Mouse (Mus musculus): ENCODE data around the gene Elp6. TPM values are rescaled to one million over a fixed set of nuclear protein-coding genes. Genes with fewer than 3 reads are reported as not detected.

The Elp6 gene
- polyA plus RNA-seq (2017; shearing (Covaris generic)) = 10 to 100 TPM; 14.4 to 16.1 TPM

DNA sequence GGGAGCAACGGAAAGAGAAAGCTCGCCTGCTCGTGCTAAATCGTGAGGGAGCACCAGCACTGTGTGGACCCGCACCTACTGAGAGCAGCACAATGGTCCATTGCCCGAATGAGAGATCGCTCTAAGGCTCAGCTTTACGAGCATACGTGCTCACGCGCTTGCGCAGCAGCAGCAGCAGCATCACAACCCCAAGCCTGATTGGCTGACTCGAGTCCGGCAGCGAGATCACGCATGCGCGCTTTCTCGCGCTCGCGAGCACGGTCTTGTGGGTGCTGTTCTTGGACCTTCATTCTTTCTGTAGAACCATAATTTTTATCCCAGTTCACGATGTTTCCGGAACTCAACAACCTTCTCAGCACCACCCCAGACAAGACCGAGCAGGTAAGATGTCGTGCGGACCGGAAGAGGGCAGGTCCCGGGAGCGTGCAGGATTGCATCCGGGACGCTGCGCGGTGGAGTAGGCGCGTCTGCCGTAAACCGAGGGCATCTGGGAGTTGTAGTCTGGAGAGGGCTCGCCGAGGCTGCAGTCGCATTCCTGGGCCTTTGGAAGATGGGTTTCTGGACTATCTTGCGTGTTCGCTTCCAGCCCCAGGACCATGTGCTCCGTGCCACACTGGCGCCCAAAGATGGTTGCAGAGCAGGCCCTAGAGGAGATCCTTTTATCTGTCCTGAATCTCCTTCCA lies at the start of gene Elp6:
Elp6 (plus strand) TSS at position 205 of the 683 bp plus-strand sequence.
- peak; percentile 96 for ATAC-seq

DNA sequence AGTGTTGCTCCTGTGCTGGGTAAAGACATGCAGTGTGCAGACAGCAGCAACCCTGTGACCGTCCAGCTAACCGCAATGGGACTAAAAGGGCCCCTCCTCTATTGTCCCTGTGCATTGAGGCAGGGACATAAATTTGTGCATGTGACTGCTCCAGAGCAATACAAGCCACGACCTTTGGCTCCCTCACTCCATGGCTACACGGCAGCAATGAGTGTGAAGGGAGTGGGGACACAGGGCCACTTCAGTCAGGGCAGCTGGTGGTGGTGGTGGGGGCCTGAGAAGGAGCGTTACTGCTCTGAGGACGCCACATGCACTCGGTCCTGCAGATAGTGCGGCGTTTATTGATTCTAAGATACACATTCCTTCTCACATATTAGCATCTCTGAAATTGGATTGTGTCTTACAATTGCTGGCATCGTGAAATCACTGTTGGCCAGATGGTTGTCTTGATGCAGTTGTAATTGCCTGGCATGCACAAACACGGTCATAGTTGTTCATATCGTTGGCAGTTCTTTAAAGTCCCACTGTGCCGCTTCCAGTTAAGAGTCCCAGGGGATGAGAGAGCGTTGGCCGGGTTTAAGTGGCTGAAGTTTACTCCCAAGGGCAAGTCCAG lies 49.5 kb upstream of the Elp6 start:
- ATAC-seq = no peak

DNA sequence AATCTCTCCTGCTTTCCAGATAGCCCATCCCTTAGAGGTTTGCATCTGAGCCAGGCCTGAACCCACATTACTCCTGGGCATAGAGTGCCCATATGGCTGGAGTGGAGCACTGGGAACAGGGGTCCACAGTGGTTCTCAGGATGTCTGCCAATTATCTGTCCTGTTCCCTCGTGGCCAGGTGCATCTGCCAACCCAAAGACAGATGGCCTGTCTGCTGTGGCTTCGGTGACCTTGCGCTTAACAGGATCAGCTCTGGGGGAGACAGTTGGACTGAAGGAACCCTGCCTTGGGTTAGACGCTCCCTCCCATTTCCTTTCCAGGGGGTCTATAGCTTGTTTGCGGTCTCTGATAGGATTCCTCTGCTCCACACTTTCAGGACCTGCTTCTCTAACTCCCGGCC lies 46.3 kb upstream of the Elp6 start:
- ATAC-seq = no peak

DNA sequence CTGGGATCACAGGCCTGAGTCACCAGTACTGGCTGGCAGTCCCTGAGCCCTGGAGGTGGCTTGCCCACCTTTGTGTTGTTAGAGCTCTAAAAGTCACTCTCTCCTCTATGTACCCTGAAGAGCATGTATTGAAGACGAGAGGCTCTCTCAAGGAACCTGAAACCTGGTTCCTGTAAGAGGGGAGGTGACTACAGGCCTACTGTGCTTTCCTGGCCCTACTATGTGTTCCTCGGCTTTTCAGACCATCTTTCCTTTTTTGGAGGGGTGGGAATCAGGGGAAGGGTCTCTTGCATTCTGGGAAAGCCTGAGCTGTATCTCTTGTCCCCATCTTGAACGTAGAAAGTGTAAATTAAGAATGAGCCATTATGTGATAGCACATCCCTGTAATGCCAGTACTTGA lies 45.9 kb upstream of the Elp6 start:
- no peak for ATAC-seq

DNA sequence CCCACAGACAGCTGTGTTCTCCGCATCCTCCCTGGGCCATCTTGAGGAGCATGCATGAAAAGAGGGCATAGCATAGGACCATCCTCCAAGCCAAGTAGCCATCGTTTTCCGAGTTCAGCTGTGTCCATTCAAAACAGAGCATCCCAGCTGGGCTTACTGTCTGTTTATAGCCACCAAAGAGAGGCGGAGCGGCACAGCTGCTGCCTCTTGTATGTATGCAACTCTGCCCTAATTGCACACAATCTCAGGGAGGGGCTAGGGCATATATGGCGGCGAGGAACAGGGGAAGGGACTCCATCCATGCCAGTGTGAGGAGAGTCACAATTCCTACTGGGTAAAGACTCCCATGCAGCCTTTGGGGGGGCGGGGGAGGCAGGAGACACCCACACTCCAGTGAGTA lies 41.8 kb upstream of the Elp6 start:
- no peak for ATAC-seq

DNA sequence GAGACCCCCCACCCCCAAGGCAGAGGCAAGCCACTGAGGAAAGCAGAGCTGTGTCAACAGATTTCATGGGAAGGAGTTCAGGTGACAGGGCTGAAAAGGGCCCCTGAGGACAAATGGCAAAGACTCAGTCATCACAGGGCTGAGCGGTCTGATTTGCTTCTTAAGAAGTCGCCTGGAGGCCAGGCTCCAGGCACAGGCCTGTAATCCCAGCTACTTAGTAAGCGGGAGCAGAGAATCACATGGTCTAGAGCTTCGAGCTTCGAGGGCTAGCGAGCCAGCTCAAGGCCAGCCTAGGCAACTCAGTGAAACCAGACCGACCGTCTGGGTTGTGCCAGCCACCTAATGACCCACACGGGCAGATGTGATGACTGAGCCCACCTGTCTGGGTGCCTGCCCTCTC lies 40.0 kb upstream of the Elp6 start:
- no peak for ATAC-seq

DNA sequence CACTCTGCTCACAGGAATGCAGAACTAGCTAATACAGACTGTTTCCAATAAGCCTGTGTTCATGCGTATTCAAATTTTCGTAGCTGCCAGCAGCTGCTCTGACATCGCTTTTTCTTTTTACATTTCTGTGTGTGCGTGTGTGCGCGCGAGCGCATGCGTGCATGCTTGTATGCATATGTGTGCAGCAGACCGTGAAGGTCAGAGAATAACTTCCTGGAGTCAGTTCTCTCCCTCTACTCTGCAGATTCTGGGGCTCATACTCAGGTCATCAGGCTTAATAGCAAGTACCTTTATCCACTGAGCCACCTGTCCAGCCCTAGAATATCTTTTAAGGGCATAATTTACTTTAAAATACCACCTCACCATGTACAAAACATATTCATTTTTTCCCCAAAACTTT lies 36.6 kb upstream of the Elp6 start:
- ATAC-seq = no peak

DNA sequence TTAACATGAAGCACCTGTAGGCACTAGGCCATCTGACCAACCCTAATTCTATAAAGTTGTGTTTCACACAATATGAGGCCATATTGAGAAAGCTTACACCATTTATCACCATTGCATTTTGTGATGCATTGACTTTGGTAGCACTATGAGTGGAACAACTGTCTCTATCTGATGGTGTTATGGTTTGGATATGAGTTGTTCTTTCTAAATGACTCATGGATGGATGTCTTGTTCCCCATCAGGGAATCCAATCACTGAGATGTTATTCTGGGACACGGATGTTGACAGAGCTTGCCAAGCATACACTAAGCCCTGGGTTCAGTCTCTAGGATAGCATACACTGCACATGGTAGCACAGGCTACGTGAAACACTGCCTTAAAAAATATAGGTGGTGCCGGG lies 32.6 kb upstream of the Elp6 start:
- ATAC-seq = no peak

DNA sequence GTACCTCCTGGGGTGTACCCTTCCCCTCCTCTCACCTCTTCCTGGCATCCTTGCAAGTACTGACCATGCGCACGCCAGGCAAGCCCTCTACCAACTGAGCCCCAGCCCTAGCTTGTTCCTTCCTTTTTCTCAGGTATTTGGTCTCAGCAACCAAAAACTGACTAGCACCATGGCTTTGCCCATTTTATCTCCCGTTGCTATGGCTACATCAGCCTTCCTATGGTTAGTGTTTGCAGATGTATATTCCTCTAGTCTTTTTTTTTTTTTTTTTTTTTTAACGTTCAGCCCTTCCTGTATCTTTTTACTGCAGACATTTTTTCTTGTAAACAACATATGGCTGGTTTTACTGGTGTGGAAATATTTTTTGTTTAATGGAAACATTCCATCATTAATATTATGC lies 31.5 kb upstream of the Elp6 start:
- ATAC-seq = no peak

DNA sequence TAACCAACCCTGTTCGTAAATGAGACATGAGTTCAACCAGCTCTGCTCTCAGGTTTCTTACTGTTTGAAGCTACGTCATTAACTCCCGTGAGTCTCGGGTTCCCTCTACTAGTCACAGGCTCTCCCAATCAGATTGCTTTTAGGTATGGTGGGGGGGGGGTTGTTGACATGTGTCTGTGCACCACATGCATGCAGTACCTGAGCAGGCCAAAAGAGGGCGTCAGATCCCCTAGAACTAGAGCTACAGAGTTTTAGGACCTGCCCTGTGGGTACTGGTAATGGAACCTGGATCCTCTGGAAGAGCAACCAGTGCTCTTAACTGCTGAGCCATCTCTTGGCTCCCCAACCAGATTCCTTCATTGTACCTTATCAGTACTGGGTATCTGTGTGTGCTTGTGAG lies 29.1 kb upstream of the Elp6 start:
- ATAC-seq = no peak

DNA sequence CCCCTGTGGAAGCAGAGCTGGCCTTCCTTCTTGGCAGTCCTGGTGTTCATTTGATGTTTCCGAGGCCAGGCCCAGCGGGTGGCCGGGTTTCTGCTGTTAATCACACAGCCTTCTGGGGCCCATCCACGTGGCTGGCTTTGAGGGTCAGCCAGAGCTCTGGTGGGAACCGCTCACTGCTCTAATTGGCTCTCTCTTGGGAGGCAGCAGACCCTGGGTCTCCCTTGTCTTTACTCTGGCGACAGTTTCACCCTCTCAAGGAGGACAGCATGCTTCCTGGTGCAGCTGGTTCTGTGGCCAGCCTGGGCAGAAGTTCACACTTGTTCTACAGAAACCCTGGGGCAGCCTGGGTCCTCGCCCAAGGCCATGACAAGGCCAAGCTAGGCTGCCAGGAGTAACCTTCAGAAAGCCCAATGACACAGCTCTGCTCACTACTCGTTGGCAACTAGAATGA lies 27.5 kb upstream of the Elp6 start:
- no peak for ATAC-seq

DNA sequence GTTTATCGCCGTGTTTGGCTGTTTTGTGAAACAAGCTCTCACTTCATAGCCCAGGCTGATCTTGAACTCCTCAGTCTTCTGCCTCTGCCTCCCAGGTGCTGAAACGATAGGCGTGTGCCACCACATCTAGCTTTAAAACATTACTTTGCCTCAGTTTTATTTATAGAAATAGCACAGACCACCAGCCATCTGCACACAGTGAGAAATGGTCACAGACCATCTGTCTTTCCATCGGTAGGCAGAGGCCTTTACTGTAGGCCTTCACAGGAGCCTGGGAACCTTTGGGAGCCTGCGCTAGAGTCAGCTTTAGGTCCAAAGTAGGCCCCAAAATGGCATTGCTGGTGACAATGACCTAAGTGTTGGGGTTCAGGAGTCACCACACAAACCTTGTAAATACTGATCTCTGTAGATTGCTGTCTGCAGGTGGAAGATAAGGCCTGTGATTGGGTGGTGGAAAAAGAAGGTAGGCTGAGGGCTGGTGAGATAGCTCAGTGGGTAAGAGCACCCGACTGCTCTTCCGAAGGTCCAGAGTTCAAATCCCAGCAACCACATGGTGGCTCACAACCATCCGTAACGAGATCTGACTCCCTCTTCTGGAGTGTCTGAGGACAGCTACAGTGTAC lies 20.8 kb upstream of the Elp6 start:
- ATAC-seq = no peak

DNA sequence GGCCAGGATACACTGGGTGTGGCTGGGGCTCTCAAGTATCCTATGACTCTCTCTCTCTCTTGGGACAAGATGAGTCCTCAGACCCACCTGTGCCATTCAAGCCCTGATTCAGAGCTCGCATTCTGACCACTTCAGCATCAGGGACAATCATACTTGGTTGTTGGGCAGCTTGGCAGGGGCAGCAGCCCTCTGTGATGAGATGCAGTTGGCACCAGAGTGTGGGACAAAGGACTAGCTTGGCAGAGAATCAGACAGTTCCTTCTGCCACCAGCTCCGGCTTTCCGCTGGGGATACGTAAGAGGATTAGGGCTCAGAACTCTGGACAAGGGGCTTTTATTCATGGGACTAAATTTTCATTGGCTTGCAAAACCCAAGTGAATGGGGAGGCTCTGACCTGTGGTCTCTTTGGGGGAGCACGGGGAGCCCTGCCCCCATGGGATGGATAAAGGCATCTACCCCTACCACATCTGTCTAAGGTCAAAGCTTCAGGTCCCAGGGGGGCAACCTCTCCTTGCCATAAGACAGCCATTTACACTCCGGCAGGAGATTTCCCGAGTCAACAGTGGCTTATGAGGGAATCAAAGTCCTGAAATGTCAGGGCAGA lies 17.6 kb upstream of the Elp6 start:
- no peak for ATAC-seq

DNA sequence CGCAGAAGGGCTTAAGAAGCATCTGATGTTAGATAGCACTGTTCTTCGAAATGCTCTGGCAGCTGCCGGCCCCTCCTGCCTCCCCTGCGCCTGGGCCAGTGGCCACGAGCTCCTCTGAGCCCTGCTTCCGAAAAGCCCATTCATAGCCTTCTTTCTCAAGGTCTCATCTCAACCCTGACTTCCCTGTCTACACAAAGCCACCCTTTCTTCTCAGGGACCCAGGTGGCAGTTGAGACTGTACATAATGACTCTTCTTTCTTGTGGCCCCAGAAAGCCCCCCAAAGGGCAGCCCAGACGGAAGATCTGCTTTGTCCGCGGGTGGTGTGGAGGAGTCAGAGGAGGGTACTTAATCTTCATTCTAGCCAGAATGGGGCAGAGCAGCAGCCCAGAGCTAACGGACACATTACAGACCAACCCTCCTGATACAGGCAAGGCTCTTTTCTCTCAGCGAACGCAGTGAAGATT lies 11.7 kb upstream of the Elp6 start:
- ATAC-seq = no peak

DNA sequence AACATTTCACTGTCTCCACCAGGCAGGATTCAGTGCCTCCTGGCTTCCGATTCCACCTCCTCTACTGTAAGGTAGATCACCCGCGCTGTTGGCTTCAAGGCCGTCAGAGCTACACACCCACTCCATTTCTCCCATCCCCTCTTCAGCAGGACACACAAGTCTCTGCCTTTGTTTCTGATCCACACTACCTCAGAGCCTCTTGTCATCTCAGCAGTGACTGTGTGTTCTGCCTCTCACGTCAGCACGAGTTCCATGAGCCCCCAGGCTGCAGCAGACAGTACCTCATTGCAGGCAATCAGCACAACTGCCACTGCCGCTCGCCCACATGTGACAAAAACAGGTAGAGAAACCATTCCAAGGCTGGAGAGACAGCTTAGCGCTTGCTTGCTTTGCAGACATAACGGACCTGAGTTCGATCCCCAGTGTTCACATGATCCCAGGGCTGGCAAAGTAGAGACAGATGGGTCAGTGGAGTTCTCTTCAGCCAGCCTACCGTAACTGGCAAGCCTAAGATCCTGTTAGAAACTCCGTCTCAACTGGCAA lies 11.0 kb upstream of the Elp6 start:
- no peak for ATAC-seq

DNA sequence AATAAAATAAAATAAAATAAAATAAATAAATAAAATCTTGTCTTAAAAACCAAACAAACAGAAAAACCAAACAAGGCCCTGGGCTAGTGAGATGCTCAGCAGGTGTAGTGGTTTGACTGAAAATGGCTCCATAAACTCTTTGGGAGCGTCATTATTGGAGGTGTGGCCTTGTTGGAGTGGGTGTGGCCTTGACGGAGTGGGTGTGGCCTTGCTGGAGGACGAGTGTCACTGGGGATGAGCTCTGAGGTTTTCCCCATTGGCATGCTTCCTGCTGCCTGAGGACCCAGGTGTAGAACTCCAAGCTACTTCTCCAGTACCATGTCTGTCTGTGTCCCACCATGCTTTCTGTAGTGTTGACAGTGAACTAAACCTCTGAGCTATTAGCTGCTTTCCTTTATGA lies 10.2 kb upstream of the Elp6 start:
- ATAC-seq = no peak

DNA sequence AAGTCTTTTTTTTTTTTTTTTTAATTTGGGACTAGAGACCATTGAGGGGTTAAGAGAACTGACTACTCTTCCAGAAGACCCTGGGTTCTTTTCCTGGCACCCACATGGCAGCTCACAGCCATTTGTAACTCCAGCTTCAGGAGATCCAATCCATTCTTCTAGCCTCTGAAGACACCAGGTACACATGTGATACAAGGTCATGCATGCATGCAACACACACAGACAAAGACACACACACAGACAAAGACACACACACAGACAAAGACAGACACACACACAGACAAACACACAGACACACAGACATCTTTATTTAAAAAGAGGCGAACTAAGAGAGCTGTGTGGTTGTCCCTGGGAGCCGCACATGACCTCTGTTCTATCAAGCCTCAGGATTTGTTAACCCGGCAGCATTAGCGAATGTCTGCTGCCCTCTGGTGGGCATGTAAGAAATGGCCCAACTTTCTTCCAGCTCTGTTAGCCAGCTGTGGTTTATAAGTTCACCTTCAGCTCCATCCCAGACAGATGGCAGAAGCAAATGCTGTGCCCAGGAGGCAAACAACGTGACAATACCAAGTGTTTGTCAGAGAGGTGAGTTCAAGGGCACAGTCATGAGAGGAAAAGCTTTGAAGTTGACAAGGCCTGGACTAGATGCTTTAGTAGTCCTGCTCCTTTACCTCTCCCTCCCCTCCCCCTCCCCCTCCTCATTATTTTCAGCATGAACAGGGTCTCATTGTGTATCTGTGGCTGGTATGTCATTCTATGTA lies 7.9 kb upstream of the Elp6 start:
- ATAC-seq = no peak

DNA sequence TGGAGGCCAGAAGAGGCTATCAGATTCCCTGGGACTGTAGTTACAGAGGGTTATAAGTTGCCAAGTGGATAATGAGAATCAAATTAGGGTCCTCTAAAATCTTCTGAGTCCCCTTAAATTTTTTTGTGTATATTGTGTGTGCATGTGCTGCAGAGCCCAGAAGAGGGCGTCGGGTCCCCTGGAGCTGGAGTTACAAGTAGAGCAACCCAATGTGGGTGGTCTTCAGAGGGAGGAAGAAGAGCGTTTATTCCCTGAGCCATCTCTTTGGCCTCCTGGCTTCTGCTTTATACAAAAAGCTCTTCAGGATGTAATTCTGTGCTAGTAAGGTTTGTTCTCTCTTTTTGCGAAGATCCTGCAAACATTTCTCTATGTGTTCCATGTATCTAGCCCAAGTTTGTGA lies 457 bp upstream of the Elp6 start:
- no peak for ATAC-seq

DNA sequence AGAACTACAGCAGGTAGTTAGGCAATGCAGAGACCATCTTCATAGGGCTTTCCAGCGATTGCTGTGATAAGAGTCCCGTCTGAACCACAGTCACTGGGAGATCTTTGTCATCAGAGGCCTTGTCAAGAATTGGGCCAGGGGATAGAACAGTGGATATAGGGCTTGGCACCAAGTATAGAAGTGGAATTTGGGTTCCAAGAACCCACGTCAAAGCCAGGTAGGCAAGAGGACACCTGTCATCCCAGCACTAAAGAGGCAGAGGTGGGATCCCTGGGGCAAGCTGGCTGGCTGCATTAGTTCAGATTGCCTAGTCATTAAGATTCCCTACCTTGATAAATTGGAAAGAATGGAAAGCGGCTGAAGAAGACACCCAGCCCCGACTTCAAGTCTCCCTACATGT lies 1.4 kb downstream of the Elp6 start:
- no peak for ATAC-seq

DNA sequence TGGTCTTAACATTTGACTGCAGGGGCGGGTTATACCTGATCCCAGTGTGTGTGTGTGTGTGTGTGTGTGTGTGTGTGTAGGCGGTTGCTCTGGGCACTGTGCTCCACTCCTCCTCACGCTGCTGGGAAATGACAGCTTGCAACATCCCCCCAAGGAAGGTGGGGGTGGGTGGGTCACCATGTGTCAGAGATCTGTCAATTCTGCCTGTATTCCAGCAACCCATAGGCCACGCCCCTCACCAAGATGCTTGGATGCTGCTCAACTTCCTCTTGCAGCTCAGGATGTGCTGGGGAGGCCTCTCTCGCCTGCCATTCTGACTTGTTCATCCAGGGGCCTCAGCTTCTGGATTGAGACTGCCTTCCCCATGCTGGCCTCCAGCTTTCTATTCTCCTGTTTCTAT lies 9.7 kb downstream of the Elp6 start:
- ATAC-seq = no peak

DNA sequence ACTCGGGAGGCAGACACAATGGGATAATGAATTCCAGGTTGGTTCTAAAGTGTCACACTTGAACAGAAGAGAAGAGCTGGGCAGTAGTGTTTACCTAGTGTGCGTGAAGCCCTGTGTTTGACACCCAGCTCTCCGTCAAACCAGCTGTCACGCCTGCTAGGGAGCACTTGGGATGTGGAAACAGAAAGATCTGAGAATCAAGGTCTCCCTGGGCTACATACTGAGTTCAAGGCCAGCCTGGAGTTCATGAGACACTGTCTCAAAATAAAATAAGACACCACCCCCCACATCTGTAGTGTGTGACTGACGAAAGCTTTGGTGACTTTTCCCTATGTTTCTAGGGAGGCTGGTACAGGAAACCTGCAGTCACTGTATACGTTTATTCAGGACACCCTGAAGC lies 10.4 kb downstream of the Elp6 start:
- ATAC-seq = no peak

DNA sequence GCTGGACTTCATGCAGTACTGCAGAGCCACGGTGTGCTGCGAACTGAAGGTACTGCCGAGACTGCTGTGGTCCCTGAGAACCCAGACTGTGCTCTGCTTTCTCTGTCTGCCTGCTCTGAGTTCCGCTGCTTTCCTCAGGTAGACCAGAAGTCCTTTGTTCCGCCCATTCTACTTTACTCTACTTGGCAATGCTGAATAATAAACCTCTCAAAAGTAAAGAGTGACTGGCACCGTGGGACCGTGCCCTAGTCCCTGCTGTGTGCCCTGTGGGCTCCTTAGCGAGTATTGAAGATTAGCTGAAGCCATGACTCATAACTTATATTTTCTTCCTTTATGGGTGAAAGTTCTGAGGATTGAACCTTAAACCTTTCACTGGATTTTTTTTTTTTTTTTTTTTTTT lies 10.9 kb downstream of the Elp6 start:
- ATAC-seq = no peak

DNA sequence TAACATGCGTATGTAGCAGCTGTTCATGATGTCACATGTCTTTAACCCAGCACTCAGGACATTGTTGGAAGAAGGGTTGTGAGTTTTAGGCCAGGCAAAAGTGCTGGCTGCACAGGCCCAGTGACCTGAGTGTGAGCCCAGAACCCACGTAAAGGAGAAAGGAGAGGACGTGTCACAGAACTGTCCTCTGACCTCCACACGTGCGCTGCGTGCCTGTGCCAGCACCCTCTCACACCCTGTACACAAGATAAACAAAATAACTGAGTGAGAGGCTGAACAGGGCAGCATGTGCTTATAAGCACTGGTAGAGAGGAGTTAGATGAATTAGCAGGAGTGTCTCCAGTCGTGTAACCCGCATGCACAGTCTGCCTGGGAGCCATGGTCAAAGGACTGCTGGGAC lies 11.5 kb downstream of the Elp6 start:
- no peak for ATAC-seq

Measured in activated CD4-positive, CD25-positive, alpha-beta regulatory T cell, adult 4 months (primary cell).